Mouse (Mus musculus): Measurements from ENCODE around the gene Olfr1046. TPM values are rescaled to one million over a fixed set of nuclear protein-coding genes. Genes with fewer than 3 reads are reported as not detected.
"Not testable (repeated sequence)": the region's sequence is repeated elsewhere in the genome, so short reads cannot be mapped to it uniquely, and the experiment has no call there.

Gene Olfr1046
- not detected in 2 replicates for polyA plus RNA-seq (2014; fragmentation: Nextera tagmentation; extraction: Ambion mirVana)

GRCm38 (mm10) chr2:86219214-86219613, at the start of gene Olfr1046:
TSS of gene Olfr1046 (minus strand) at chr2:86219314.
- Histone ChIP-seq H3K4me2 (ENCODE audit: low read depth, severe bottlenecking) (no peak within 1 kb of the TSS), H3K4me1 (ENCODE audit: control insufficient read depth, insufficient read depth, low read length) (no peaks in the 10 kb centered on the region), H3K9ac (ENCODE audit: low read length) (no peak within 1 kb of the TSS), H3K27me3 (ENCODE audit: control insufficient read depth, insufficient read depth, low read length) (no peaks in the 10 kb centered on the region), H3K4me3 (ENCODE audit: low read depth, low read length) (no peak within 1 kb of the TSS), H3K27ac (replicated peaks; ENCODE audit: low read depth, low read length) (no peak within 1 kb of the TSS), H3K9me3 (ENCODE audit: control insufficient read depth, low read length) (no peaks in the 10 kb centered on the region), H3K36me3 (ENCODE audit: control insufficient read depth, insufficient read depth, low read length) (no peaks in the 10 kb centered on the region)
- no peak for DNase-seq (ENCODE audit: low spot score)
- no peak for ATAC-seq (ENCODE audit: insufficient number of reproducible peaks, low FRiP score, low TSS enrichment, low read depth)
- WGBS, result 79% methylated on average over 2 of the region's 2 CpGs

- not testable (repeated sequence) for H3K4me2 ChIP-seq (ENCODE audit: low read depth, severe bottlenecking); ATAC-seq (ENCODE audit: insufficient number of reproducible peaks, low FRiP score, low TSS enrichment, low read depth); H3K27me3 ChIP-seq (ENCODE audit: control insufficient read depth, insufficient read depth, low read length); DNase-seq (ENCODE audit: low spot score); H3K36me3 ChIP-seq (ENCODE audit: control insufficient read depth, insufficient read depth, low read length); H3K4me1 ChIP-seq (ENCODE audit: control insufficient read depth, insufficient read depth, low read length); H3K9me3 ChIP-seq (ENCODE audit: control insufficient read depth, low read length); H3K4me3 ChIP-seq (ENCODE audit: low read depth, low read length); H3K27ac ChIP-seq (replicated peaks; ENCODE audit: low read depth, low read length); H3K9ac ChIP-seq (ENCODE audit: low read length)
Observed at GRCm38 (mm10) chr2:86258228-86258627, 39.1 kb upstream of the Olfr1046 start, which contains the start of gene Olfr1049. TSS of gene Olfr1049 (minus strand) at chr2:86258328.

GRCm38 (mm10) chr2:86240189-86240588, 21.1 kb upstream of the Olfr1046 start, which contains the start of gene Olfr1048:
TSS of gene Olfr1048 (minus strand) at chr2:86240289.
- Histone ChIP-seq H3K9me3 (ENCODE audit: control insufficient read depth, low read length) (no peaks in the 10 kb centered on the region), H3K4me3 (ENCODE audit: low read depth, low read length) (no peak within 1 kb of the TSS), H3K27me3 (ENCODE audit: control insufficient read depth, insufficient read depth, low read length) (no peaks in the 10 kb centered on the region), H3K4me1 (ENCODE audit: control insufficient read depth, insufficient read depth, low read length) (no peaks in the 10 kb centered on the region), H3K9ac (ENCODE audit: low read length) (no peak within 1 kb of the TSS), H3K36me3 (ENCODE audit: control insufficient read depth, insufficient read depth, low read length) (no peaks in the 10 kb centered on the region), H3K27ac (replicated peaks; ENCODE audit: low read depth, low read length) (no peak within 1 kb of the TSS), H3K4me2 (ENCODE audit: low read depth, severe bottlenecking) (no peak within 1 kb of the TSS)
- DNase-seq (ENCODE audit: low spot score) (no peak), ATAC-seq (ENCODE audit: insufficient number of reproducible peaks, low FRiP score, low TSS enrichment, low read depth) (no peak)

GRCm38 (mm10) chr2:86231301-86231700, 12.2 kb upstream of the Olfr1046 start, which contains the start of gene Olfr1047:
TSS of gene Olfr1047 (minus strand) at chr2:86231401.
- Histone ChIP-seq H3K9ac (ENCODE audit: low read length) (no peak within 1 kb of the TSS), H3K36me3 (ENCODE audit: control insufficient read depth, insufficient read depth, low read length) (no peaks in the 10 kb centered on the region), H3K27ac (replicated peaks; ENCODE audit: low read depth, low read length) (no peak within 1 kb of the TSS), H3K9me3 (ENCODE audit: control insufficient read depth, low read length) (no peaks in the 10 kb centered on the region), H3K4me1 (ENCODE audit: control insufficient read depth, insufficient read depth, low read length) (no peaks in the 10 kb centered on the region), H3K4me3 (ENCODE audit: low read depth, low read length) (no peak within 1 kb of the TSS), H3K4me2 (ENCODE audit: low read depth, severe bottlenecking) (no peak within 1 kb of the TSS), H3K27me3 (ENCODE audit: control insufficient read depth, insufficient read depth, low read length) (no peaks in the 10 kb centered on the region)
- 93% methylated on average over 1 of the region's 1 CpGs for WGBS
- no peak for DNase-seq (ENCODE audit: low spot score)
- no peak for ATAC-seq (ENCODE audit: insufficient number of reproducible peaks, low FRiP score, low TSS enrichment, low read depth)

GRCm38 (mm10) chr2:86202909-86203308, 16.2 kb downstream of the Olfr1046 start, which contains the start of gene Olfr1045:
TSS of gene Olfr1045 (minus strand) at chr2:86203009.
- Histone ChIP-seq H3K4me3 (ENCODE audit: low read depth, low read length) (no peak within 1 kb of the TSS), H3K9me3 (ENCODE audit: control insufficient read depth, low read length) (no peaks in the 10 kb centered on the region), H3K36me3 (ENCODE audit: control insufficient read depth, insufficient read depth, low read length) (no peaks in the 10 kb centered on the region), H3K27me3 (ENCODE audit: control insufficient read depth, insufficient read depth, low read length) (no peaks in the 10 kb centered on the region), H3K9ac (ENCODE audit: low read length) (no peak within 1 kb of the TSS), H3K4me2 (ENCODE audit: low read depth, severe bottlenecking) (no peak within 1 kb of the TSS), H3K4me1 (ENCODE audit: control insufficient read depth, insufficient read depth, low read length) (no peaks in the 10 kb centered on the region), H3K27ac (replicated peaks; ENCODE audit: low read depth, low read length) (no peak within 1 kb of the TSS)
- ATAC-seq (ENCODE audit: insufficient number of reproducible peaks, low FRiP score, low TSS enrichment, low read depth) (no peak), DNase-seq (ENCODE audit: low spot score) (no peak)

- no peak overlapping the region for H3K27ac ChIP-seq (replicated peaks; ENCODE audit: low read depth, low read length)
- DNase-seq (ENCODE audit: low spot score) (no peak), ATAC-seq (ENCODE audit: insufficient number of reproducible peaks, low FRiP score, low TSS enrichment, low read depth) (no peak)
- no peaks in the 10 kb centered on the region for H3K4me1 ChIP-seq (ENCODE audit: control insufficient read depth, insufficient read depth, low read length)
- H3K9me3 ChIP-seq (ENCODE audit: control insufficient read depth, low read length), result no peaks in the 10 kb centered on the region
- H3K36me3 ChIP-seq (ENCODE audit: control insufficient read depth, insufficient read depth, low read length), result no peaks in the 10 kb centered on the region
- H3K9ac ChIP-seq (ENCODE audit: low read length), result no peak overlapping the region
- no peaks in the 10 kb centered on the region for H3K27me3 ChIP-seq (ENCODE audit: control insufficient read depth, insufficient read depth, low read length)
- H3K4me2 ChIP-seq (ENCODE audit: low read depth, severe bottlenecking), result no peak overlapping the region
- no peak overlapping the region for H3K4me3 ChIP-seq (ENCODE audit: low read depth, low read length)
- WGBS, result 67% methylated on average over 1 of the region's 1 CpGs
Observed at GRCm38 (mm10) chr2:86195863-86196262, 23.3 kb downstream of the Olfr1046 start.

GRCm38 (mm10) chr2:86185583-86185982, 33.5 kb downstream of the Olfr1046 start, which contains the start of gene Olfr52:
TSS of gene Olfr52 (minus strand) at chr2:86185683.
- Histone ChIP-seq H3K27me3 (ENCODE audit: control insufficient read depth, insufficient read depth, low read length) (no peaks in the 10 kb centered on the region), H3K27ac (replicated peaks; ENCODE audit: low read depth, low read length) (no peak within 1 kb of the TSS), H3K36me3 (ENCODE audit: control insufficient read depth, insufficient read depth, low read length) (no peaks in the 10 kb centered on the region), H3K4me1 (ENCODE audit: control insufficient read depth, insufficient read depth, low read length) (no peaks in the 10 kb centered on the region), H3K9ac (ENCODE audit: low read length) (no peak within 1 kb of the TSS), H3K9me3 (ENCODE audit: control insufficient read depth, low read length) (no peaks in the 10 kb centered on the region), H3K4me3 (ENCODE audit: low read depth, low read length) (no peak within 1 kb of the TSS), H3K4me2 (ENCODE audit: low read depth, severe bottlenecking) (no peak within 1 kb of the TSS)
- DNase-seq (ENCODE audit: low spot score) (no peak), ATAC-seq (ENCODE audit: insufficient number of reproducible peaks, low FRiP score, low TSS enrichment, low read depth) (no peak)

- Histone ChIP-seq H3K36me3 (ENCODE audit: control insufficient read depth, insufficient read depth, low read length) (no peaks in the 10 kb centered on the region), H3K4me1 (ENCODE audit: control insufficient read depth, insufficient read depth, low read length) (no peaks in the 10 kb centered on the region), H3K9me3 (ENCODE audit: control insufficient read depth, low read length) (no peaks in the 10 kb centered on the region), H3K27me3 (ENCODE audit: control insufficient read depth, insufficient read depth, low read length) (no peaks in the 10 kb centered on the region), H3K4me2 (ENCODE audit: low read depth, severe bottlenecking) (no peak overlapping the region), H3K4me3 (ENCODE audit: low read depth, low read length) (no peak overlapping the region), H3K27ac (replicated peaks; ENCODE audit: low read depth, low read length) (no peak overlapping the region), H3K9ac (ENCODE audit: low read length) (no peak overlapping the region)
- ATAC-seq (ENCODE audit: insufficient number of reproducible peaks, low FRiP score, low TSS enrichment, low read depth) (no peak), DNase-seq (ENCODE audit: low spot score) (no peak)
- 84% methylated on average over 3 of the region's 3 CpGs for WGBS
Observed at GRCm38 (mm10) chr2:86179950-86180349, 39.2 kb downstream of the Olfr1046 start.

- no peak within 1 kb of the TSS for H3K27ac ChIP-seq (replicated peaks; ENCODE audit: low read depth, low read length)
- DNase-seq (ENCODE audit: low spot score), result no peak
- no peak for ATAC-seq (ENCODE audit: insufficient number of reproducible peaks, low FRiP score, low TSS enrichment, low read depth)
- no peak within 1 kb of the TSS for H3K4me3 ChIP-seq (ENCODE audit: low read depth, low read length)
- no peaks in the 10 kb centered on the region for H3K4me1 ChIP-seq (ENCODE audit: control insufficient read depth, insufficient read depth, low read length)
- H3K4me2 ChIP-seq (ENCODE audit: low read depth, severe bottlenecking), result no peak within 1 kb of the TSS
- no peaks in the 10 kb centered on the region for H3K36me3 ChIP-seq (ENCODE audit: control insufficient read depth, insufficient read depth, low read length)
- no peaks in the 10 kb centered on the region for H3K27me3 ChIP-seq (ENCODE audit: control insufficient read depth, insufficient read depth, low read length)
- no peaks in the 10 kb centered on the region for H3K9me3 ChIP-seq (ENCODE audit: control insufficient read depth, low read length)
- H3K9ac ChIP-seq (ENCODE audit: low read length), result no peak within 1 kb of the TSS
Observed at GRCm38 (mm10) chr2:86177720-86178119, 41.4 kb downstream of the Olfr1046 start, which contains the start of gene Olfr1044. TSS of gene Olfr1044 (minus strand) at chr2:86177820.

Measured in limb, embryonic 11.5 days (tissue).